Mouse (Mus musculus): ENCODE measurements around the gene B4galnt2. TPM values are rescaled to one million over a fixed set of nuclear protein-coding genes. Genes with fewer than 3 reads are reported as not detected.

The B4galnt2 gene
- polyA plus RNA-seq, 1 experiment = 0.14 TPM

DNA sequence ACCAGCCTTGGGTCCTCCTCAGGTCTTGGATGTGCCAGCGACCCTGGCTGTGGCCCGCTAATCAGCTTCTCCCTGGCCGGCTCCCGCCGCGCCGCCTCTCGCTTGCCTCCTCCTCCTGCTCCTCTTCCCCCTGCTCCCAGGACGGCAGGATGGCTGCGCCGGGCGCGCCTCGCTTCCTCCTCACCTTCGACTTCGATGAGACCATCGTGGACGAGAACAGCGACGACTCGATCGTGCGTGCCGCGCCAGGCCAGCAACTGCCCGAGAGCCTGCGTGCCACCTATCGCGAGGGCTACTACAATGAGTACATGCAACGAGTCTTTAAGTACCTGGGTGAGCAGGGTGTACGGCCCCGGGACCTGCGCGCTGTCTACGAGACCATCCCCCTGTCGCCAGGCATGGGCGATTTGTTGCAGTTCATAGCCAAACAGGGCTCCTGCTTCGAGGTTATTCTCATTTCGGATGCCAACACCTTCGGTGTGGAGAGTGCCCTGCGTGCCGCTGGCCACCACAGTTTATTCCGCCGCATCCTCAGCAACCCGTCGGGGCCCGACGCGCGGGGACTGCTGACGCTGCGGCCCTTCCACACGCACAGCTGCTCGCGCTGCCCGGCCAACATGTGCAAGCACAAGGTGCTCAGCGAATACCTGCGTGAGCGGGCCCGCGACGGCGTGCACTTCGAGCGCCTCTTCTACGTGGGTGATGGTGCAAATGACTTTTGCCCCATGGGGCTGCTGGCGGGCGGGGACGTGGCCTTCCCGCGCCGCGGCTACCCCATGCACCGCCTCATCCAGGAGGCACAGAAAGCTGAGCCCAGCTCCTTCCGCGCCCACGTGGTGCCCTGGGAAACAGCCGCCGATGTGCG is 84.0 kb downstream of the B4galnt2 start:
- Histone ChIP-seq H3K79me2 (ENCODE audit: control insufficient read depth, insufficient read depth) (no peaks in the 10 kb centered on the region), H3ac (ENCODE audit: control insufficient read depth, insufficient read length) (no peak overlapping the region), H3K27me3 (ENCODE audit: control insufficient read depth, insufficient read depth, insufficient read length) (no peaks in the 10 kb centered on the region), H3K36me3 (ENCODE audit: control insufficient read depth, insufficient read depth) (no peaks in the 10 kb centered on the region), H3K4me3 (no peak overlapping the region), H3K4me2 (ENCODE audit: low read depth) (no peak overlapping the region)
- TF ChIP-seq MAX (IDR thresholded peaks at IDR 0.05; ENCODE audit: low read depth) (no peak), TCF3 (IDR thresholded peaks at IDR 0.05; ENCODE audit: insufficient read length, low read depth) (no peak), POLR2AphosphoS2 (IDR thresholded peaks at IDR 0.05; ENCODE audit: insufficient read length, low read depth) (no peak), CEBPB (IDR thresholded peaks at IDR 0.05; ENCODE audit: insufficient read depth, poor library complexity, severe bottlenecking) (no peak), POLR2A (IDR thresholded peaks at IDR 0.05; ENCODE audit: insufficient read length, low read depth) (no peak), TCF12 (IDR thresholded peaks at IDR 0.05; ENCODE audit: insufficient read depth, poor library complexity, severe bottlenecking) (no peak), MYOD1 (IDR thresholded peaks at IDR 0.05; ENCODE audit: control insufficient read depth in 1 of 3, insufficient read length in 2 of 3, low read depth in 2 of 3) (no peak), USF1 (IDR thresholded peaks at IDR 0.05; ENCODE audit: low read depth) (no peak), E2F4 (IDR thresholded peaks at IDR 0.05; ENCODE audit: insufficient read depth) (no peak), SRF (IDR thresholded peaks at IDR 0.05; ENCODE audit: control insufficient read depth, insufficient read length, low read depth) (no peak), MYOG (IDR thresholded peaks at IDR 0.05; ENCODE audit: control insufficient read depth in 1 of 3, insufficient read depth in 1 of 3, insufficient read length in 2 of 3, low read depth in 2 of 3) (no peak), REST (IDR thresholded peaks at IDR 0.05; ENCODE audit: insufficient read depth, insufficient read length) (no peak)

GRCm38 (mm10) chr11:95829526-95830050 is 85.1 kb downstream of the B4galnt2 start:
- no peaks in the 10 kb centered on the region for H3K36me3 ChIP-seq (ENCODE audit: control insufficient read depth, insufficient read depth)
- TF ChIP-seq TCF12 (IDR thresholded peaks at IDR 0.05; ENCODE audit: insufficient read depth, poor library complexity, severe bottlenecking) (no peak), POLR2AphosphoS2 (IDR thresholded peaks at IDR 0.05; ENCODE audit: insufficient read length, low read depth) (no peak), TCF3 (IDR thresholded peaks at IDR 0.05; ENCODE audit: insufficient read length, low read depth) (no peak), MAX (IDR thresholded peaks at IDR 0.05; ENCODE audit: low read depth) (no peak), MYOG (IDR thresholded peaks at IDR 0.05; ENCODE audit: control insufficient read depth in 1 of 3, insufficient read depth in 1 of 3, insufficient read length in 2 of 3, low read depth in 2 of 3) (no peak), MYOD1 (IDR thresholded peaks at IDR 0.05; ENCODE audit: control insufficient read depth in 1 of 3, insufficient read length in 2 of 3, low read depth in 2 of 3) (no peak), SRF (IDR thresholded peaks at IDR 0.05; ENCODE audit: control insufficient read depth, insufficient read length, low read depth) (no peak), E2F4 (IDR thresholded peaks at IDR 0.05; ENCODE audit: insufficient read depth) (no peak), POLR2A (IDR thresholded peaks at IDR 0.05; ENCODE audit: insufficient read length, low read depth) (no peak), CEBPB (IDR thresholded peaks at IDR 0.05; ENCODE audit: insufficient read depth, poor library complexity, severe bottlenecking) (no peak), USF1 (IDR thresholded peaks at IDR 0.05; ENCODE audit: low read depth) (no peak), REST (IDR thresholded peaks at IDR 0.05; ENCODE audit: insufficient read depth, insufficient read length) (no peak)
- no peak overlapping the region for H3ac ChIP-seq (ENCODE audit: control insufficient read depth, insufficient read length)
- no peaks in the 10 kb centered on the region for H3K27me3 ChIP-seq (ENCODE audit: control insufficient read depth, insufficient read depth, insufficient read length)
- H3K79me2 ChIP-seq (ENCODE audit: control insufficient read depth, insufficient read depth) = no peaks in the 10 kb centered on the region
- no peak overlapping the region for H3K4me2 ChIP-seq (ENCODE audit: low read depth)
- H3K4me3 ChIP-seq = no peak overlapping the region

DNA sequence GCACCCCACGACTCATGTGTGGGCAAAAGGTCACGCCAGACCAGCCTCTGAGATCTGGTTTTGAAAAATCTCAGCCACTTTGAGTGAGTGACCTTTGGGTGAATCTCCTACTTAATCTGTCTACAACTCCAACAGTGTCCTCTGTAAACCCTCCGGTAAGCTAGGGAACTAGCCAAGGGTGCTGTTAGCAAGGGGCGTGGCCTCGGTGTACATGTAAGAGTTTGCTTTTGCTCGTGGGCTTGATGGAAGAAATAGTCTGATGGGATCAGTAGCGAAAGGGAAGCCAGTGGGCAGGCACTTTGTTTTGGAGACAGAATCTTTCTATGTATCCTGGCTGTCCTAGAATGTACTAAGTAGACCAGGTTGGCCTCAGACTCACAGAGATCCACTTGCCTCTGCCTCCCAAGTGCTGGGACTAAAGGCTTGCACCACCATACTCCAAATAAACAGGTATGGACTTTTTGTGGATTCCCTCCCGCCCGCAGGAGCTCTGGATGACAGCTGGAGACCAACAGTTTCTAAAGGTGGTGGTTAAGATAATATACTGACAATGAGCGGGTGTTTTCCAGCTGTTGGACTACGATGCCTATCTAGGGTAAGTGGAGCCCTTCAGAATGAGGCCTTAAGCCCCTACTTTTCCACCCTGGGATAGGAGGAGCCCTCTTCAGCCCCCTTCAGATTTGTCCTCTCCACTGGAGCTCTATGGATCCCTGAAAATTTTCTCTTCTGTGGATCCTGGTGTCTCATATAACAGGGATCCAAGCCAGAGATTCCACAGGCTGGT is 86.3 kb downstream of the B4galnt2 start:
- TF ChIP-seq CEBPB (IDR thresholded peaks at IDR 0.05; ENCODE audit: insufficient read depth, poor library complexity, severe bottlenecking) = no peak
- TF ChIP-seq TCF12 (IDR thresholded peaks at IDR 0.05; ENCODE audit: insufficient read depth, poor library complexity, severe bottlenecking) = no peak
- TF ChIP-seq MYOG (IDR thresholded peaks at IDR 0.05; ENCODE audit: control insufficient read depth in 1 of 3, insufficient read depth in 1 of 3, insufficient read length in 2 of 3, low read depth in 2 of 3) = no peak
- TF ChIP-seq POLR2AphosphoS2 (IDR thresholded peaks at IDR 0.05; ENCODE audit: insufficient read length, low read depth) = no peak
- TF ChIP-seq MYOD1 (IDR thresholded peaks at IDR 0.05; ENCODE audit: control insufficient read depth in 1 of 3, insufficient read length in 2 of 3, low read depth in 2 of 3) = no peak
- no peak for TF ChIP-seq USF1 (IDR thresholded peaks at IDR 0.05; ENCODE audit: low read depth)
- no peak for TF ChIP-seq E2F4 (IDR thresholded peaks at IDR 0.05; ENCODE audit: insufficient read depth)
- TF ChIP-seq SRF (IDR thresholded peaks at IDR 0.05; ENCODE audit: control insufficient read depth, insufficient read length, low read depth) = no peak
- no peak for TF ChIP-seq REST (IDR thresholded peaks at IDR 0.05; ENCODE audit: insufficient read depth, insufficient read length)
- H3K4me3 ChIP-seq = no peak overlapping the region
- no peaks in the 10 kb centered on the region for H3K27me3 ChIP-seq (ENCODE audit: control insufficient read depth, insufficient read depth, insufficient read length)
- peak overlapping the region; percentile 48 for H3K4me2 ChIP-seq (ENCODE audit: low read depth)
- no peaks in the 10 kb centered on the region for H3K36me3 ChIP-seq (ENCODE audit: control insufficient read depth, insufficient read depth)
- H3K79me2 ChIP-seq (ENCODE audit: control insufficient read depth, insufficient read depth) = no peaks in the 10 kb centered on the region
- no peak overlapping the region for H3ac ChIP-seq (ENCODE audit: control insufficient read depth, insufficient read length)

GRCm38 (mm10) chr11:95827464-95828085 is 87.1 kb downstream of the B4galnt2 start:
- Histone ChIP-seq H3K4me3 (no peak overlapping the region), H3K36me3 (ENCODE audit: control insufficient read depth, insufficient read depth) (no peaks in the 10 kb centered on the region), H3K4me2 (ENCODE audit: low read depth) (peak overlapping the region; percentile 48), H3K27me3 (ENCODE audit: control insufficient read depth, insufficient read depth, insufficient read length) (no peaks in the 10 kb centered on the region), H3ac (ENCODE audit: control insufficient read depth, insufficient read length) (no peak overlapping the region), H3K79me2 (ENCODE audit: control insufficient read depth, insufficient read depth) (no peaks in the 10 kb centered on the region)
- TF ChIP-seq MAX (IDR thresholded peaks at IDR 0.05; ENCODE audit: low read depth) (no peak), USF1 (IDR thresholded peaks at IDR 0.05; ENCODE audit: low read depth) (no peak), E2F4 (IDR thresholded peaks at IDR 0.05; ENCODE audit: insufficient read depth) (no peak), MYOD1 (IDR thresholded peaks at IDR 0.05; ENCODE audit: control insufficient read depth in 1 of 3, insufficient read length in 2 of 3, low read depth in 2 of 3) (no peak), TCF12 (IDR thresholded peaks at IDR 0.05; ENCODE audit: insufficient read depth, poor library complexity, severe bottlenecking) (no peak), SRF (IDR thresholded peaks at IDR 0.05; ENCODE audit: control insufficient read depth, insufficient read length, low read depth) (no peak)

Measured in myocyte (in vitro differentiated cells).